Mouse (Mus musculus): ENCODE measurements at regions not wholly inside any gene's neighbourhood (a gene's known extent, or its start where the extent isn't known, plus 50 kb on each side); places are given as distances from the start of the nearest gene placed in this dataset.

- no peaks in the 10 kb centered on the region for H3K36me3 ChIP-seq (ENCODE audit: insufficient read depth, low read length)
- no peak overlapping the region for H3K4me3 ChIP-seq (ENCODE audit: low read depth, low read length)
- no peak for TF ChIP-seq CTCF (IDR thresholded peaks at IDR 0.05)
- no peaks in the 10 kb centered on the region for H3K27me3 ChIP-seq (ENCODE audit: insufficient read depth, low read length)
- H3K27ac ChIP-seq (ENCODE audit: low read depth, low read length) = no peak overlapping the region
- ATAC-seq (ENCODE audit: low FRiP score) (no peak), DNase-seq (ENCODE audit: low spot score) (peak; percentile 48)
- WGBS = 14% methylated on average over 4 of the region's 4 CpGs
- H3K4me1 ChIP-seq (ENCODE audit: insufficient read depth, low read length) = no peaks in the 10 kb centered on the region
- no peak overlapping the region for H3K4me2 ChIP-seq (ENCODE audit: low read depth, low read length, poor library complexity, severe bottlenecking)
- no peaks in the 10 kb centered on the region for H3K9me3 ChIP-seq (ENCODE audit: low read length)
- no peak overlapping the region for H3K9ac ChIP-seq (replicated peaks; ENCODE audit: low read length, poor library complexity, severe bottlenecking)
These were observed 649.3 kb upstream of the Arrdc4 start for GRCm38 (mm10) chr7:69398299-69398698.

DNA sequence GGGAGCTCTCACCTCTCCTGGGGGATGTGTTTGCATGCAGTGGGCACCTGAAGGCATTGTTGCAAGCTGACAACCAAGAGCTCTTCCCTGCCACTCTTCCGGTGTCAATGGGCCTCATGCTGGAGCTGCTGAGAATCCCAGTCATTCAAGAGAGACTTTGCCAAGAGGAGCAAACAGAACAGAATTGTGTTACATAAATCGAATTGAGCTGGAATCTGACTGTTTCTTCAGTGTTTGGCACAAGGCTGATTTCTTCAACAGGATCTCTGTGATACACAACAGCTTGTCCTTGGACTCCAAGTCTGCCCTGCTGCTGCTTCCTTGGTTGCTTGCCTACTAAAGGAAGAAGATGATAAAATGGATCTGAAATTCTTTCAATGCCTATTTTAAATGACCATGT, 647.8 kb upstream of the Arrdc4 start:
- WGBS = 86% methylated on average over 2 of the region's 2 CpGs
- no peaks in the 10 kb centered on the region for H3K27me3 ChIP-seq (ENCODE audit: insufficient read depth, low read length)
- no peak for TF ChIP-seq CTCF (IDR thresholded peaks at IDR 0.05)

More for the DNA sequence above, 647.8 kb upstream of the Arrdc4 start:
- H3K9me3 ChIP-seq (ENCODE audit: low read length) = no peaks in the 10 kb centered on the region
- no peaks in the 10 kb centered on the region for H3K4me1 ChIP-seq (ENCODE audit: insufficient read depth, low read length)
- ATAC-seq (ENCODE audit: low FRiP score) (no peak), DNase-seq (ENCODE audit: low spot score) (no peak)
- H3K27ac ChIP-seq (ENCODE audit: low read depth, low read length) = no peak overlapping the region
- H3K4me3 ChIP-seq (ENCODE audit: low read depth, low read length) = no peak overlapping the region
- H3K36me3 ChIP-seq (ENCODE audit: insufficient read depth, low read length) = no peaks in the 10 kb centered on the region
- no peak overlapping the region for H3K9ac ChIP-seq (replicated peaks; ENCODE audit: low read length, poor library complexity, severe bottlenecking)
- H3K4me2 ChIP-seq (ENCODE audit: low read depth, low read length, poor library complexity, severe bottlenecking) = no peak overlapping the region
